Mouse (Mus musculus) R1 (cell line): Measurements from ENCODE around the gene Kin.

ENCODE experiments used
- DNase-seq: peaks from one replicate; pipeline ENCODE4 v3.0.0-alpha.2; 2018; ENCODE audit warnings: low read depth, low spot score

The Kin gene

DNA sequence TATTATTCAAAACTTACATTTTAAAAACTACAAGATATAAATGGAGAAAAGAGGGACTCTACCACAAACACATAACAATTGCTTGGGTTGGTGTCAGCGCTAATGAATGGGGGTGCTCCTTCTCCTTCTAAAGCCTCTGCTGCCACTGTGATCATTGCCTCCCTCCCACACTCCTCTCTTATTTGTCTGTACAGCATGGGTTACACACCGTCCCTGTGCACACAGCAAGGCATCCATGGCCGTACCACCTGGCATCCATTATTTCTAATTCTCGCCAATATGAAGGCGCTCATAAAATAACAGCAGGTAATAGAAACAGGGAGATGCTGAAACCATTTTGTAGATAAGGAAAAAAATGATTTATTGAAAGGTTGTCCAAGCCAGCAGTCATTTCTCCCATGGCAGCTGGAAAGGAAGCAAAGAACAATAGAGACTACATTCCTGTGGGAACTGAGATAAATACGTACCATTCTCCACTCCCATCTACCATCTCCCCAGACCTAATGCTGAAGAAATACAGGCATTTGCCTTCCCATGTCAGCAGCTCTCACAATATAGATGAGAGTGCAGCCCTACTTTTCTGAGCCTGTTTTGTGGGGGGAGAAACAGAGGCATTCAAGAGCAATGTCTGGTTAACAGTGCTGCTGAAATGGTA is 28.3 kb downstream of the Kin start:
- DNase-seq, result no peak

DNA sequence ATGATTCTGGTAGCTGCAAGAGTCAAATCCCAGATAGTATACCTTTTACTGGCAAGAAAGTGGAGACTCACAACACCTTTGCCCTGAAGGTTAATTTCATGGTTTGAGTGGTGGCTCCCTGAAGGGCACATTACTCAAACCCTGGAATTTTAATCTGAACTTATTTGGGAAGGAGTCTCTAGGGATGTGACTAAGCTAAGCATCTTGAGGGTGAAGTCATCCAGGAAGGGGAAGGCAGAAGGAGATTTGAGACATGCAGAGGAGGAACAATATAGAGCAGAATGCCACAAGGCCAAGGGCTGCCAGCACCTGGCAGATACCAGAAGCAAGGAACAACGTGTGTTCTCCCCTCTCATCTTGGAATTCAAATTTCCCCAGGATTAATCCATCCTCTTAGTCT is 38.4 kb downstream of the Kin start:
- DNase-seq, result no peak

DNA sequence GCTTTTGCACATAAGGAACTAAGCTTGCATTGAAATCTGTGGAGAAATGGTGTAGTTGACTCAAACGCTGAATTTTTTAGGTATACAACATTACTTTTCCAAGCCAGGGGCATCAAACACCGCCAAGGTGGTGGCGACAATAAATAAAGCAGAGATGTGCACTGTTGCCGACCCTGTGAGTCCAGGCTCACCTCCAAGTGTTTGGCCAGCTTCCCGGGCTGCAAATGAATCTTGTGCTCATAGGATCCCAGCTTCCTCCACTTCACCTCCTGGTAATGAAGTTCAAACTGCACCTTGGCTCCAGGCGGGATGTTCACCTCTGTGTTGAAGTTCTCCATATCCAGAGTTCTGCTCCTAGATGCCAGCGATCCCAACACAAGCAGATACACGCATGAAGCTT is 38.9 kb downstream of the Kin start:
- DNase-seq, result no peak

DNA sequence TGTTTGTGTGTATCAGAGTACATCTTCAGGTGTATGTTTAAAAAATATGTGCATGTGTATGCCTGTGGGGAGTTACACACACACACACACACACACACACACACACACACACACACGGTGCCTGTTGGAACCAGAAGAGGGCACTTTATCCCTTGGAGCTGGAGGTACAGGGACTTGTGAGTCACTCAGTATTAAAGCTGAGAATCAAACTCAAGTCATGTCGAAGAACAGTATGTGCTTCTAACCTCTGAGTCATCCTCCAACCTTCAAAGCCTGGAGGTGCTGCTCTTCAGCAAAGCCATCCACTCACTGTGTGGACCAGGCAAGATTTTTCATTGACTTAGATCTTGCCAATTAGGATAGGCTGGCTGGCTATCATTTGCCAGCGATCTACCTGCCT is 41.4 kb downstream of the Kin start:
- DNase-seq, result no peak

GRCm38 (mm10) chr2:10126122-10126521 is 45.7 kb downstream of the Kin start:
- DNase-seq, result no peak

DNA sequence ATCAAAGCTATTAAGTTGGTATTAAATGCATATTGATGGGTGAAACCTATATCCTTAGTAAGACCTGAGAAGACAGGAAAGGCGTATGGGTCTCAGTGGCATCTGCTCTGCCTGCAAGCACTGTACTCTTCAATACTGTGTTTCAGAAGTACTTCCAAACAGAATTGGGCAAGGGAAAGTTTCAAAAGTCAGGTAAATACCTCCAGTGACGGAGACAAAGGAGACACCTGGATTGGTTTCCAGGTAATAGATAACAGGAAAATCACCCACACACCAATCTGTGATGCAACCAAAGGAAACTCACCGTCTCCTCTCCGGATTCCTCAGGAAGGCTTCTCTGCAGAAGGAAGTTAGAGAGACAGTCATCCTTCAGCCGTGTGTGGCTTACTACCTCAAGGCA is 47.1 kb downstream of the Kin start:
- no peak for DNase-seq

GRCm38 (mm10) chr2:10128571-10128970 is 48.2 kb downstream of the Kin start:
- no peak for DNase-seq

DNA sequence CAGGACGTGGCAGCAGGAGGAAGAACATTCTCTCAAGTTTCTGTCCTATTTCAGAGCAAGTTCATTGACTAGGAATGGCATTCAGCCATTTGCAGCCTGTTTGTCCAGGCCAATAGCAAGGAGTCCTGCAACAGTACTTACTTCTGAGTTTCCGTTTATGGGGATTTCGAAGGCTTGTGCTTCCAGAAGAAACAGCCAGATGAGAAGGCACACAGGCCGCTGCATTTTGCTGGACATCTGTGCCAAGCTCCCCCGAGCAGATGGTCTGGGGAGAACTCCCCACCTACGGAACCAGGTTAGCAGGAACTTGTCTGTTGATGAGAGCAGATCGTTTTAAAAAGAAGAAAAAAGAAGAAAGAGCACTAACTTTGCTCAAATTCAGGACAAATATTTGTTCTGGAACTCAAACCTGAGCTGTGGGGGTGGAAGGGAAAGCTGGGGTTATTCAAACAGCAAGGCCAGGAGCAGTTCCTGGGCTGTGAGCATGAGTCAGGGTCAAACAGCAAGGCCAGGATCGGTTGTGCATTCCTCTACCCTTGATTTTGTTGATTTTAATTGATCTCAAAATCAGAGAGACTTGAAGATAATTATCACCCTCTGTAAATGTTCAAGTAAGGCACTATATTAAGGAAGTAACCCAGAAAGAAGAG is 50.1 kb downstream of the Kin start:
- DNase-seq, result no peak

- no peak for DNase-seq
Observed at GRCm38 (mm10) chr2:10131296-10131695, 50.9 kb downstream of the Kin start, which contains the start of gene Itih2. Itih2 (minus strand) TSS chr2:10131396.

DNA sequence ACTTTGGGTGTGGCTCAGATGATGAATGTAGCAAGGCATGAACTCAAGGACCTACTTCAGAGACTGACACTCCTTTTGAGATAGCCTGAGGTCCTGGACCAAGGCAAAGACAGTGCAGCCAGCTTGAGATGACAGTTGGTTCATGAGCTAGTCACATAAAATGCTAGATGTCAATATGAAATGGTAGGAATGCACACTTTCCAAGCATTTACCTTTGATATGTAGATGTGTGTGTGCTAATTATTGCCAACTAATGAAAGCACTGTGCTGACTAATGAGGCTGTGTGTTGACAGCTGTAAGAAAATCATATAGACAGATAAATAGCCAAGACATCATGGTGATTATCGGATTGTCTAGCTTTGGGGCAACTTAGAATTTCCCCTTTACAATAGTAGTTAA is 51.7 kb downstream of the Kin start:
- no peak for DNase-seq

GRCm38 (mm10) chr2:10133941-10134340 is 53.5 kb downstream of the Kin start:
- DNase-seq, result no peak

DNA sequence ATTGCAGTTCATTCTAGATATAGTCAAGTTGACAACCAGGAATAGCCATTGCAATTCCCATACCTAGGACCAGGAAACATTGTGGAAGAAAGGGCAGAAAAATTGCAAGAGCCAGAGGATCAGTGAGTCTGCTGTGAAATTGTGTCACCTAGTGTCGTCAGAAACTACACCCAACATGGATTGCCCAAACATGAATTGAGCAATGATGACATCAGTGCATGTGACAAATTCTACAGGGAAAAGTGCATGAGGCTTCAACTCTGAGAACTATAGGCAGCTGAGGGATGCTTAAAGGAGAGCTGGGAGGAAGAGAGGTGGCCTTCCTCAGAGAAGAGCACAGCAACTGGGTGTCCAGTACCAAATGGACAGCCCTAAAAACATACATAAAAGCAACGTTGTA is 56.9 kb downstream of the Kin start:
- no peak for DNase-seq

GRCm38 (mm10) chr2:10140456-10140855 is 60.1 kb downstream of the Kin start:
- no peak for DNase-seq
